Comparison of ENCODE assay signal across 9 mouse cellular contexts in genomic region chr3:84135387-84135786, GRCm38 (mm10). TPM values are rescaled to one million over a fixed set of nuclear protein-coding genes. Genes with fewer than 3 reads are reported as not detected.
DNase-seq lines count a peak whose midpoint lies in the region; TF ChIP-seq lines count a peak whose summit lies in the region.
"Had no signal": no experiment of that assay in that cellular context is flagged by ENCODE, and none has a peak within 500 bp of the region (broad histone marks: within the 10 kb centered on the region; RNA-seq: fewer than 3 reads in every experiment).

No protein-coding gene starts in this region.

- no peaks in the 10 kb centered on the region for H3K79me2 ChIP-seq in liver, adult 2 months (ENCODE audit: control insufficient read depth, insufficient read depth, low read length)

- no peak for TF ChIP-seq POLR2A in liver, adult 2 months (IDR thresholded peaks at IDR 0.05; ENCODE audit: extremely low read depth, insufficient read depth, low read length)

- H3K9me3 ChIP-seq in erythroblast, embryonic 14.5 days (ENCODE audit: control insufficient read depth, low read length), result no peaks in the 10 kb centered on the region
- H3K9me3 ChIP-seq: embryonic facial prominence, embryonic 13.5 days had no signal

- no peaks in the 10 kb centered on the region; the same call in 1 of the 2 replicates for H3K36me3 ChIP-seq in erythroblast, embryonic 14.5 days (ENCODE audit: control insufficient read depth)
- H3K36me3 ChIP-seq in liver, adult 2 months (ENCODE audit: control insufficient read depth, insufficient read depth, low read length), result no peaks in the 10 kb centered on the region; the same call in 1 of the 2 replicates
- no peaks in the 10 kb centered on the region for H3K36me3 ChIP-seq in splenic B cell, adult 2 months (ENCODE audit: control insufficient read depth, insufficient read depth, low read length, poor library complexity, severe bottlenecking)
- H3K36me3 ChIP-seq: embryonic facial prominence, embryonic 13.5 days had no signal

- peak overlapping the region; percentile 90 for H3K27ac ChIP-seq in liver, adult 2 months (replicated peaks; ENCODE audit: insufficient read depth, low read depth, low read length)
- H3K27ac ChIP-seq: embryonic facial prominence, embryonic 13.5 days had no signal

- H3K4me3 ChIP-seq in erythroblast, embryonic 14.5 days (replicated peaks), result peak overlapping the region; percentile 50
- H3K4me3 ChIP-seq in liver, adult 2 months (ENCODE audit: insufficient read depth, low read depth, low read length), result peak overlapping the region; percentile 48
- H3K4me3 ChIP-seq: embryonic facial prominence, embryonic 13.5 days had no signal

- H3K27me3 ChIP-seq in erythroblast, embryonic 14.5 days (ENCODE audit: control insufficient read depth), result no peaks in the 10 kb centered on the region
- H3K27me3 ChIP-seq in liver, adult 2 months (ENCODE audit: control insufficient read depth, insufficient read depth, low read length), result no peaks in the 10 kb centered on the region
- H3K27me3 ChIP-seq in splenic B cell, adult 2 months (ENCODE audit: control insufficient read depth, insufficient read depth, low read length, poor library complexity, severe bottlenecking), result no peaks in the 10 kb centered on the region
- H3K27me3 ChIP-seq: embryonic facial prominence, embryonic 13.5 days had no signal

- DNase-seq in 416B (ENCODE audit: low read depth), result peak; percentile 28
- DNase-seq in CD4-positive helper T cell, adult 2 months (ENCODE audit: low read depth, low spot score), result peak; percentile 14
- peak; percentile 80 for DNase-seq in liver, adult 2 months (ENCODE audit: extremely low read depth, low read depth, low spot score)
- DNase-seq in splenic B cell, adult 2 months (ENCODE audit: low read depth, low spot score), result peak; percentile 23
- no peak for DNase-seq in layer of hippocampus, adult 11-12 months (ENCODE audit: low spot score)
- no peak for DNase-seq in right cerebral cortex, postnatal 4 days
- no peak for DNase-seq in left cerebral cortex, adult 11 months (ENCODE audit: low spot score)

- H3K4me1 ChIP-seq in erythroblast, embryonic 14.5 days (ENCODE audit: control insufficient read depth), result peaks cover 26% of the 10 kb centered on the region
- no peaks in the 10 kb centered on the region for H3K4me1 ChIP-seq in liver, adult 2 months (ENCODE audit: control insufficient read depth, insufficient read depth, low read length)

- TF ChIP-seq CTCF in liver, adult 2 months (IDR thresholded peaks at IDR 0.05; ENCODE audit: low read depth, low read length), result no peak

- H3K9ac ChIP-seq in liver, adult 2 months (ENCODE audit: low read depth, low read length), result peak overlapping the region; percentile 71
- H3K9ac ChIP-seq: embryonic facial prominence, embryonic 13.5 days had no signal

- WGBS in liver, adult 2 months, result 19% methylated on average over 9 of the region's 9 CpGs

RNA-seq across cellular contexts. Expression of gene Mnd1, which starts 20.2 kb away (rescaled TPM):
- 0.12 and 0.16 TPM in 2 replicates for polyA plus RNA-seq in erythroblast, embryonic 14.5 days (2012)
- total RNA-seq in liver, adult 2 months (2014; rRNA removed), result 7.4 and 7.5 TPM in 2 replicates
- polyA plus RNA-seq in liver, adult 2 months (2012; rRNA removed), result 0.84 and 1.2 TPM in 2 replicates

RNA-seq across cellular contexts. Expression of gene Gm6525, which starts 38.5 kb away (rescaled TPM):
- not detected in 2 replicates for polyA plus RNA-seq in erythroblast, embryonic 14.5 days (2012)
- 0.27 TPM in 1 of 2 replicates, not detected in the other for total RNA-seq in liver, adult 2 months (2014; rRNA removed)
- not detected in 2 replicates for polyA plus RNA-seq in liver, adult 2 months (2012; rRNA removed)

Comparison
In these comparisons a context has a peak if more than half of its experiments do, and no peak if none do; other contexts are left out.
1. DNase-seq: peak in 416B (single experiment), CD4-positive helper T cell, adult 2 months (single experiment), liver, adult 2 months (single experiment) and splenic B cell, adult 2 months (single experiment); none in layer of hippocampus, adult 11-12 months (single experiment), right cerebral cortex, postnatal 4 days (single experiment) and left cerebral cortex, adult 11 months (single experiment).